ENCODE assay signal across 7 mouse cellular contexts in genomic region chr4:137724212-137724611, GRCm38 (mm10). TPM values are rescaled to one million over a fixed set of nuclear protein-coding genes. Genes with fewer than 3 reads are reported as not detected.
A peak's percentile ranks its signal among the peaks of the same experiment; 100 is the strongest.
DNase-seq lines count a peak whose midpoint lies in the region; ATAC-seq and TF ChIP-seq lines count a peak whose summit lies in the region.

No protein-coding gene starts in this region.

- H3K9ac ChIP-seq in midbrain, embryonic 16.5 days (ENCODE audit: low read depth, low read length) = no peak overlapping the region
- H3K9ac ChIP-seq in embryonic facial prominence, embryonic 14.5 days (ENCODE audit: low read depth, low read length) = 0 out of 2 replicates have a peak overlapping the region, but pooled peaks have one; percentile 2
- no peak overlapping the region; the same call in 1 of the 2 replicates for H3K9ac ChIP-seq in liver, embryonic 16.5 days (ENCODE audit: low read depth, low read length)

- WGBS in midbrain, embryonic 10.5 days = 47% methylated on average over 11 of the region's 11 CpGs
- 50% methylated on average over 11 of the region's 11 CpGs for WGBS in midbrain, embryonic 16.5 days
- WGBS in embryonic facial prominence, embryonic 14.5 days = 41% methylated on average over 9 of the region's 11 CpGs
- 37% methylated on average over 11 of the region's 11 CpGs for WGBS in liver, embryonic 16.5 days (ENCODE audit: insufficient replicate concordance)
- 68% methylated on average over 11 of the region's 11 CpGs for WGBS in cerebellum, adult 2 months

- H3K4me3 ChIP-seq in midbrain, embryonic 10.5 days = peak overlapping the region; percentile 42
- no peak overlapping the region for H3K4me3 ChIP-seq in midbrain, embryonic 16.5 days (ENCODE audit: low read depth, low read length)
- H3K4me3 ChIP-seq in embryonic facial prominence, embryonic 14.5 days (ENCODE audit: low read depth, low read length) = no peak overlapping the region
- peak overlapping the region; percentile 40 for H3K4me3 ChIP-seq in liver, embryonic 16.5 days (ENCODE audit: low read depth, low read length)
- H3K4me3 ChIP-seq in cerebellum, adult 2 months (replicated peaks; ENCODE audit: insufficient read depth, low read depth, low read length) = no peak overlapping the region

- peaks cover 75% of the 10 kb centered on the region for H3K4me1 ChIP-seq in midbrain, embryonic 10.5 days
- peaks cover 30% of the 10 kb centered on the region for H3K4me1 ChIP-seq in midbrain, embryonic 16.5 days (ENCODE audit: control insufficient read depth, insufficient read depth, low read length)
- H3K4me1 ChIP-seq in embryonic facial prominence, embryonic 14.5 days (ENCODE audit: control insufficient read depth, insufficient read depth, low read length) = peaks cover 11% of the 10 kb centered on the region; the same call in 1 of the 2 replicates
- peaks cover 15% of the 10 kb centered on the region for H3K4me1 ChIP-seq in liver, embryonic 16.5 days (ENCODE audit: control insufficient read depth, low read depth, low read length)
- H3K4me1 ChIP-seq in cerebellum, adult 2 months (ENCODE audit: control insufficient read depth, insufficient read depth, low read length) = peaks cover 36% of the 10 kb centered on the region

- DNase-seq in midbrain, embryonic 10.5 days (ENCODE audit: low spot score) = peak; percentile 34
- DNase-seq in embryonic facial prominence, embryonic 14.5 days (ENCODE audit: low spot score) = no peak
- DNase-seq in heart, postnatal 4 days = peak; percentile 58
- no peak for DNase-seq in cerebellum, adult 2 months
- no peak for DNase-seq in right cerebral cortex, adult 2 months (ENCODE audit: low spot score in 2 of 2)

- ATAC-seq in midbrain, embryonic 16.5 days = no peak
- no peak for ATAC-seq in embryonic facial prominence, embryonic 14.5 days (ENCODE audit: low read depth)
- peak; percentile 42 for ATAC-seq in liver, embryonic 16.5 days (ENCODE audit: low read depth)

- H3K27me3 ChIP-seq in midbrain, embryonic 10.5 days (ENCODE audit: low read depth, poor library complexity, severe bottlenecking) = peaks cover 80% of the 10 kb centered on the region
- no peaks in the 10 kb centered on the region; the same call in 1 of the 2 replicates for H3K27me3 ChIP-seq in midbrain, embryonic 16.5 days (ENCODE audit: control insufficient read depth, insufficient read depth, low read depth, low read length)
- H3K27me3 ChIP-seq in embryonic facial prominence, embryonic 14.5 days (replicated peaks; ENCODE audit: control insufficient read depth, insufficient read depth, low read length) = peaks cover 20% of the 10 kb centered on the region
- peaks cover 36% of the 10 kb centered on the region for H3K27me3 ChIP-seq in liver, embryonic 16.5 days (ENCODE audit: control insufficient read depth, insufficient read depth, low read depth, low read length)
- no peaks in the 10 kb centered on the region for H3K27me3 ChIP-seq in cerebellum, adult 2 months (ENCODE audit: control insufficient read depth, insufficient read depth, low read length)

- no peak for TF ChIP-seq POLR2A in cerebellum, adult 2 months (IDR thresholded peaks at IDR 0.05; ENCODE audit: borderline replicate concordance, insufficient read depth, low read length)

- H3K36me3 ChIP-seq in midbrain, embryonic 10.5 days = no peaks in the 10 kb centered on the region
- peaks cover 9% of the 10 kb centered on the region for H3K36me3 ChIP-seq in midbrain, embryonic 16.5 days (ENCODE audit: control insufficient read depth, insufficient read depth, low read length)
- no peaks in the 10 kb centered on the region for H3K36me3 ChIP-seq in embryonic facial prominence, embryonic 14.5 days (ENCODE audit: control insufficient read depth, insufficient read depth, low read length)
- no peaks in the 10 kb centered on the region for H3K36me3 ChIP-seq in liver, embryonic 16.5 days (ENCODE audit: control insufficient read depth, insufficient read depth)

- H3K9me3 ChIP-seq in midbrain, embryonic 10.5 days (replicated peaks) = no peaks in the 10 kb centered on the region
- no peaks in the 10 kb centered on the region for H3K9me3 ChIP-seq in midbrain, embryonic 16.5 days (replicated peaks; ENCODE audit: control insufficient read depth, low read length, poor library complexity, severe bottlenecking)
- H3K9me3 ChIP-seq in embryonic facial prominence, embryonic 14.5 days (ENCODE audit: control insufficient read depth, low read length) = no peaks in the 10 kb centered on the region
- H3K9me3 ChIP-seq in liver, embryonic 16.5 days (replicated peaks; ENCODE audit: control insufficient read depth, low read length) = no peaks in the 10 kb centered on the region

- peak overlapping the region; percentile 79 for H3K27ac ChIP-seq in midbrain, embryonic 10.5 days (replicated peaks)
- no peak overlapping the region for H3K27ac ChIP-seq in midbrain, embryonic 16.5 days (ENCODE audit: low read length)
- no peak overlapping the region for H3K27ac ChIP-seq in embryonic facial prominence, embryonic 14.5 days (replicated peaks; ENCODE audit: low read depth, low read length)
- H3K27ac ChIP-seq in liver, embryonic 16.5 days (ENCODE audit: low read length) = no peak overlapping the region
- H3K27ac ChIP-seq in cerebellum, adult 2 months (ENCODE audit: insufficient read depth, low read length) = no peak overlapping the region

- H3K4me2 ChIP-seq in midbrain, embryonic 16.5 days (ENCODE audit: low read length) = no peak overlapping the region
- H3K4me2 ChIP-seq in embryonic facial prominence, embryonic 14.5 days (ENCODE audit: low read depth, low read length) = peak overlapping the region; percentile 35
- H3K4me2 ChIP-seq in liver, embryonic 16.5 days (ENCODE audit: low read depth, low read length) = peak overlapping the region; percentile 32; the same call in 1 of the 2 replicates

- TF ChIP-seq CTCF in cerebellum, adult 2 months (IDR thresholded peaks at IDR 0.05; ENCODE audit: borderline replicate concordance, insufficient read depth, low read depth, low read length) = no peak

RNA-seq across cellular contexts. Expression of gene Rap1gap, which starts 59.7 kb away (rescaled TPM):
- 4.5 and 6.0 TPM in 2 replicates for polyA plus RNA-seq in midbrain, embryonic 10.5 days (2016; fragmentation: Nextera tagmentation; extraction: Ambion mirVana)
- polyA plus RNA-seq in midbrain, embryonic 16.5 days (2015; fragmentation: Nextera tagmentation; extraction: Ambion mirVana) = 83.0 and 105 TPM in 2 replicates
- polyA plus RNA-seq in embryonic facial prominence, embryonic 14.5 days (2014; fragmentation: Nextera tagmentation; extraction: Ambion mirVana) = 17.1 and 18.4 TPM in 2 replicates
- 10 to 100 TPM in 1 of 2 experiments, 1 to 10 TPM in 1; 6.9 to 14.3 TPM for total RNA-seq in heart, postnatal 4 days (2021)
- 3.0 and 4.4 TPM in 2 replicates for polyA plus RNA-seq in liver, embryonic 16.5 days (2015; fragmentation: Nextera tagmentation; extraction: Ambion mirVana)
- 396 and 425 TPM in 2 replicates for polyA plus RNA-seq in cerebellum, adult 2 months (2012; rRNA removed)

Comparison
In these comparisons a context has a peak if more than half of its experiments do, and no peak if none do; other contexts are left out.
1. H3K4me3 ChIP-seq: peak in midbrain, embryonic 10.5 days (single experiment) and liver, embryonic 16.5 days (single experiment); none in midbrain, embryonic 16.5 days (single experiment), embryonic facial prominence, embryonic 14.5 days (single experiment) and cerebellum, adult 2 months (single experiment).
2. DNase-seq: peak in midbrain, embryonic 10.5 days (single experiment) and heart, postnatal 4 days (single experiment); none in embryonic facial prominence, embryonic 14.5 days (single experiment), cerebellum, adult 2 months (0 of 2) and right cerebral cortex, adult 2 months (0 of 2).